Mouse (Mus musculus) C2C12 (cell line): ENCODE results near the gene Ssc5d. TPM values are rescaled to one million over a fixed set of nuclear protein-coding genes. Genes with fewer than 3 reads are reported as not detected.

Source experiments
- H3K27me3 ChIP-seq: one replicate; pipeline ENCODE4 v1.6.1; 2011; ENCODE audit not compliant: control insufficient read depth, insufficient read depth, insufficient read length
- H3K36me3 ChIP-seq: one replicate; pipeline ENCODE4 v1.6.1; 2011; ENCODE audit not compliant: control insufficient read depth, insufficient read depth
- H3K4me3 ChIP-seq: one replicate; pipeline ENCODE4 v1.5.1; 2011; ENCODE audit warnings: mild to moderate bottlenecking, control low read depth; ENCODE audit not compliant: poor library complexity, insufficient read depth, severe bottlenecking
- H3K79me2 ChIP-seq: one replicate; pipeline ENCODE4 v1.6.1; 2011; ENCODE audit not compliant: control insufficient read depth, insufficient read depth
- H3K79me3 ChIP-seq: one replicate; pipeline ENCODE4 v1.6.1; 2011; ENCODE audit warnings: low read depth, control low read depth
- H3ac ChIP-seq: one replicate; pipeline ENCODE3; 2011; ENCODE audit warnings: low read depth; ENCODE audit not compliant: control insufficient read depth, insufficient read length
- CEBPB ChIP-seq: IDR thresholded peaks from one replicate; pipeline ENCODE4 v1.6.1; 2011; ENCODE audit warnings: low read depth, mild to moderate bottlenecking, control low read depth, moderate library complexity
- CTCF ChIP-seq: IDR thresholded peaks from one replicate; pipeline ENCODE4 v1.5.1; 2011; ENCODE audit not compliant: control insufficient read depth, insufficient read depth, insufficient read length
- FOSL1 ChIP-seq: IDR thresholded peaks from one replicate; pipeline ENCODE4 v1.8.0; 2011; ENCODE audit warnings: mild to moderate bottlenecking, low read length; ENCODE audit not compliant: poor library complexity, insufficient read depth, severe bottlenecking
- MAX ChIP-seq: IDR thresholded peaks from one replicate; pipeline ENCODE4 v1.6.1; 2011; ENCODE audit warnings: mild to moderate bottlenecking, control low read depth
- MYOD1 ChIP-seq: IDR thresholded peaks from one replicate; pipeline ENCODE4 v1.6.1; 2011; ENCODE audit warnings: low read depth; ENCODE audit not compliant: control insufficient read depth, insufficient read length
- MYOG ChIP-seq: IDR thresholded peaks from one replicate; pipeline ENCODE4 v1.6.1; 2011; ENCODE audit not compliant: control insufficient read depth, insufficient read length; ENCODE audit errors: extremely low read depth
- USF1 ChIP-seq: IDR thresholded peaks from one replicate; pipeline ENCODE4 v1.6.1; 2011; ENCODE audit warnings: low read depth, mild to moderate bottlenecking, control low read depth, moderate library complexity
- polyA plus RNA-seq: library from polyadenylated mRNA; unstranded; fragments of >200 nt; fragmentation: generic; extraction: Trizol; gene quantifications from one replicate; pipeline ENCODE4 v1.2.1, GENCODE M21; 2012; ENCODE audit warnings: missing spikeins

Ssc5d gene
- polyA plus RNA-seq, 1 experiment = 3.7 TPM

DNA sequence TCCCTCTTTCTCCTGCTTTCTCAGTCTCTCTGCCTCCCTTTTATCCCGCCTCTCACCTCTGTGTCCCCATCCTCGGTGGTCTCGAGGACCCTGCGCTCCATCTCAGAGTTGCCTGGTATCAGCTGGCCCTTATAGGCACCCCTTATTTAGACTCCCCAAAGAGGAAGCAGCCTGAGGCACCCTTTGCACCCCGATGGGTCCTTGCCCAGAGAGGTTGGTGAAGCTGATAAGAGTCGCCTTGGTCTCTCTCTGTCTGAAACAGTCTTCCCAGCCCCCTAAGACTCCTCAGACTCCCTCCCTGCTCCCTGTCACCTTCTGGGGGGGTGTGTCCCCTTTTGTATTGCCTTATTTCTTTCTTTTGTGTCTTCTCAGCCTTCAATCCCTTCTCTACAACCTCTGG is 45.5 kb downstream of the Ssc5d start, which contains the start of gene Sbk3:
Sbk3 (minus strand) TSS at position 101 of the 400 bp plus-strand sequence.
- TF ChIP-seq CTCF (no peak), MYOG (no peak), USF1 (no peak), MYOD1 (no peak), CEBPB (no peak), MAX (no peak), FOSL1 (no peak)
- peaks cover 7% of the 10 kb centered on the region for H3K27me3 ChIP-seq
- H3K36me3 ChIP-seq = no peaks in the 10 kb centered on the region
- no peak within 1 kb of the TSS for H3ac ChIP-seq
- H3K79me3 ChIP-seq = no peaks in the 10 kb centered on the region
- H3K79me2 ChIP-seq = no peaks in the 10 kb centered on the region
- H3K4me3 ChIP-seq = no peak within 1 kb of the TSS

DNA sequence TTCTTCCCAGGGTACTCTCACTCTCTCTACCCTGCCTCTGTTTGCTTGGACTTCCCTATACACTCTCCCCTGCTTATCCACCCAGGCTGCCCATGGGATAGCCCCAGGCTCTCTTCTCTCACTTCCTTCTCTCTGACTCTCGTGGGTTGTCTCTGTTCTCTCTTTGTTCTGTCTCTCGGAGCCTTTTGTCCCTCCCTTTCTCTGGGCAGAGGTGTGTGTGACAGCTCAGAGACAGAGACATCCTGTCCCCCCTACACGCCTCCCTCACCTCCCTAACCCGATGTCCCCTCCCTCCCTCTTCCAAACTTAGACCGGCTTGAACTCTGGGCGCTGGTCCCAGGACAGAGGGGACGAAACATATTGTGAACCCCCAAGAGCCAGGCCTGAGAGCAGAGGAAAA is 46.1 kb downstream of the Ssc5d start:
- Histone ChIP-seq H3K79me3 (no peaks in the 10 kb centered on the region), H3K79me2 (no peaks in the 10 kb centered on the region)

DNA sequence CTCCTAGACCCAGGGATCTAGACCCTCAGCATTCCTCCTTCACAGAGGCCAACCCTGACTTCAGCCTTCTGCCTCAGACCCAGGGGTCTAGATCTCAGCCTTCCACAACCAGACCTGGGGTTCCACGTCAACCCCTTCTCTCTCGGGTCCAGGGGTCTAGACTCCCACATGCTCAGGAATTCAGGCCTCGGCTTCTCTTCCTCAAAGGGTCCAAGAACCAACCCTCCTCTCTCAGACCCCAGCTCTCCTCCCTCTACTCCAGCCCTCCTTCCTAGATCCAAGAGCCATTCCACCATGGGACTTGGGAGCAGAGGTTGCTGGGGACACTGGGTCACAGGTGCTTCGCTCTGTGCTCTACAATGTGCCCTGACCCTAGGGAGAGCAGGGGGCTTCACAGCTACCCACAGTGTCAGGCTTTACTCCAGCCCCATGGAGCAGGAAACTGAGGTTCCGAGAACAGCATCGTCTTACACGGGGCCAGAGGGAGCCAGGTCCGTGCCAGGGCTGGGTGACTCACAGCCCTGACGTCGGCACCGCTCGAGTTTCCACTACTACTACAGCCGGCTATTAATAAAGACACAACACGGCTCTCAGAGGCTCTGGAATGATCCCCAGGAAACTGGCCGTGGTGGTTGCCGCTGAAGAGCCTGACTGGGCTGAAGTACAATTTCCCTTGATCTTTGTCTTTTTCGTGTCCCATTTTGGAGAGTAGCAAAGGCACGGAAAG is 46.9 kb downstream of the Ssc5d start:
- TF ChIP-seq USF1 = no peak
- TF ChIP-seq CEBPB = no peak
- TF ChIP-seq MAX = no peak
- TF ChIP-seq FOSL1 = peak; percentile 8
- TF ChIP-seq MYOD1 = no peak
- TF ChIP-seq CTCF = no peak
- TF ChIP-seq MYOG = no peak
- Histone ChIP-seq H3K27me3 (peaks cover 1% of the 10 kb centered on the region), H3K4me3 (no peak overlapping the region)

More for the DNA sequence above, 46.1 kb downstream of the Ssc5d start:
- Histone ChIP-seq H3K4me3 (no peak overlapping the region), H3K36me3 (no peaks in the 10 kb centered on the region), H3ac (no peak overlapping the region), H3K27me3 (peaks cover 7% of the 10 kb centered on the region)
- TF ChIP-seq USF1 = no peak
- no peak for TF ChIP-seq MYOD1
- no peak for TF ChIP-seq MYOG
- TF ChIP-seq MAX = no peak
- TF ChIP-seq FOSL1 = no peak
- no peak for TF ChIP-seq CTCF
- TF ChIP-seq CEBPB = no peak

DNA sequence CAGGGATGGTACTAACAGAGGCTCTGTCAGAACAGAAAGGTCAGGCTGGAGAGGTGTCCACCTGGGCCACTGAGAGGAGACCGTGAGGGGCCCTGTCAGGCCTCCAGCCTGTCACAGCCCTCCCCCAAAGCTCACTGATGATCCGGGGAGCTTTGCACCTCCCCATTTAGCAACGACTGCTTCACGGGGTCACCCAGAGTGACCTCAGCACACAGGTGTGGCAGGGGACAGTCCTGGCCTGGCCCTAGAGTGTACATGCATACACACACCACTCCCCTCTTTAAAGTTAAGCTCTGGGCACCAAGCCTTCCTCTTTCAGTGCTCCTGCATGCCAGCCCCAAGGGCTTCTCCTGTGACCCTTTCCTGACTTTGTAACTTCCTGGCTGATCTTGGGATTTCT is 49.9 kb downstream of the Ssc5d start:
- H3K79me3 ChIP-seq = no peaks in the 10 kb centered on the region

More for the DNA sequence above, 46.9 kb downstream of the Ssc5d start:
- H3K79me3 ChIP-seq = no peaks in the 10 kb centered on the region
- no peaks in the 10 kb centered on the region for H3K79me2 ChIP-seq
- H3ac ChIP-seq = no peak overlapping the region
- H3K36me3 ChIP-seq = no peaks in the 10 kb centered on the region

DNA sequence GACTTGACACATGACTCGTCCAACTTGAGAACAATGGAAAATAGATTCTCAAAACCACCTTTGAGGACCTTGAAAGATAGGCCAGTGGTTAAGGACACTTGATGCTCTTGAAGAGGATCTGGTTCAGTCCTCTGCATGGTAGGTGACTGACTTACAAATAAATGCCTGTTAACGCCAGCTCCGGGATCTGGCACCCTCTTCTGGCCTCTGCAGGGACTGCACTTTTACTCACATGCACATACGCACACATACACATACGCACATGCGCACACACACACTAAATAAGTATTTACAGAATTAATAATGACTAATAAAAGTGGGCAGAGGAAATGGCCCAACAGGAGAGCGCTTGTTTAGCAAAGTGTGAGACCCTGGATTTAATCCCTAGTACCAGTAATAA is 51.2 kb downstream of the Ssc5d start:
- no peaks in the 10 kb centered on the region for H3K36me3 ChIP-seq
- H3K27me3 ChIP-seq = peaks cover 4% of the 10 kb centered on the region
- no peaks in the 10 kb centered on the region for H3K79me3 ChIP-seq
- TF ChIP-seq FOSL1 (no peak), MAX (no peak), MYOG (no peak), USF1 (no peak), CTCF (no peak), CEBPB (no peak), MYOD1 (no peak)
- H3K79me2 ChIP-seq = no peaks in the 10 kb centered on the region
- no peak overlapping the region for H3ac ChIP-seq
- no peak overlapping the region for H3K4me3 ChIP-seq

More for the DNA sequence above, 49.9 kb downstream of the Ssc5d start:
- no peak overlapping the region for H3ac ChIP-seq
- H3K79me2 ChIP-seq = no peaks in the 10 kb centered on the region
- no peak overlapping the region for H3K4me3 ChIP-seq
- peaks cover 4% of the 10 kb centered on the region for H3K27me3 ChIP-seq
- H3K36me3 ChIP-seq = no peaks in the 10 kb centered on the region
- TF ChIP-seq FOSL1 (no peak), USF1 (no peak)

DNA sequence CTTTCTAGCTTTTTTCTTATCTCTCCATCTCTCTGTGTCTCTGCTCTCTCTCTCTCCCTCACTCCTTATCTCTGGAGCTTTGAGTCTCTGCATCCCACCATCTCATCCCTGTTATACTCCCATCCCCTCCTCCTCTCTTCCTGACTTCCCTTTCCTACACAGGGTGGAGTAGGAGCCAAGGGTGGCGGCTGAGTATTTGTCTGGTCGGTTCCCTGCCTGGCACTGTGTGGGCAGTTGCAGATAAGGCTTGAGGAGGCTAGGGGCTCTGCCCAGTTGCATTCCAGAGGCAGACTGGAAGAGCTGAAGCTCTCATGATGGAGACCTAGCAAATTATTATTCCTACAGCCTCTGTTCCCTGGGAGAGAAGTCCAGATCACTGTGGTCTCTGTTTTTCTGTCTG is 62.7 kb downstream of the Ssc5d start:
- H3K79me3 ChIP-seq = no peaks in the 10 kb centered on the region
- peaks cover 17% of the 10 kb centered on the region for H3K27me3 ChIP-seq
- no peaks in the 10 kb centered on the region for H3K36me3 ChIP-seq
- H3K79me2 ChIP-seq = no peaks in the 10 kb centered on the region
- no peak for TF ChIP-seq USF1
- no peak for TF ChIP-seq CEBPB
- TF ChIP-seq MYOD1 = no peak
- no peak for TF ChIP-seq CTCF
- TF ChIP-seq FOSL1 = no peak
- TF ChIP-seq MYOG = no peak
- no peak for TF ChIP-seq MAX
- no peak overlapping the region for H3ac ChIP-seq
- H3K4me3 ChIP-seq = no peak overlapping the region
